Mouse (Mus musculus) thymus, adult 2 months (tissue): ENCODE data around the gene Pid1. TPM values are rescaled to one million over a fixed set of nuclear protein-coding genes. Genes with fewer than 3 reads are reported as not detected.

Source experiments
- DNase-seq: peaks from one replicate; pipeline ENCODE4 v3.0.0; 2021
- H3K27ac ChIP-seq: fragments of 200-500 bp; 2 replicates; pipeline ENCODE4 v1.5.1; 2012; ENCODE audit warnings: low read length, control low read depth; ENCODE audit not compliant: control insufficient read depth, insufficient read depth
- H3K27me3 ChIP-seq: fragments of 200-500 bp; 2 replicates; pipeline ENCODE4 v1.6.1; 2012; ENCODE audit warnings: mild to moderate bottlenecking, low read length, moderate library complexity, mixed read lengths; ENCODE audit not compliant: control insufficient read depth, insufficient read depth
- H3K36me3 ChIP-seq: fragments of 200-500 bp; 2 replicates; pipeline ENCODE4 v1.6.1; 2012; ENCODE audit warnings: mild to moderate bottlenecking, low read length, moderate library complexity; ENCODE audit not compliant: control insufficient read depth, insufficient read depth
- H3K4me1 ChIP-seq: fragments of 200-500 bp; replicated peaks from 2 replicates; pipeline ENCODE4 v1.6.1; 2012; ENCODE audit warnings: low read length; ENCODE audit not compliant: control insufficient read depth, insufficient read depth
- H3K4me3 ChIP-seq: fragments of 200-500 bp; 2 replicates; pipeline ENCODE4 v1.5.1; 2012; ENCODE audit warnings: mild to moderate bottlenecking, low read length, control low read depth, moderate library complexity; ENCODE audit not compliant: control insufficient read depth, insufficient read depth
- CTCF ChIP-seq: fragments of 200-500 bp; IDR thresholded peaks from 2 replicates; pipeline ENCODE4 v1.5.1; 2012; ENCODE audit warnings: mild to moderate bottlenecking, control low read depth, low read length, moderate library complexity, borderline replicate concordance; ENCODE audit not compliant: control insufficient read depth, poor library complexity, insufficient read depth; ENCODE audit errors: extremely low read depth
- POLR2A ChIP-seq: fragments of 200-500 bp; IDR thresholded peaks from 2 replicates; pipeline ENCODE4 v1.6.1; 2012; ENCODE audit warnings: mild to moderate bottlenecking, low read length, control low read depth, moderate library complexity; ENCODE audit not compliant: control insufficient read depth, poor library complexity, insufficient read depth; ENCODE audit errors: extremely low read depth
- WGBS: fragments of 180-500 bp; shearing (Covaris S2); methylation state at CpG from one replicate; pipeline ENCODE4 v1.1.7; 2018; 5-methylcytosine and 5-hydroxymethylcytosine counted together
- polyA plus RNA-seq: library from polyadenylated mRNA; depleted of rRNA; stranded (reverse); fragments of >200 nt; gene quantifications from 2 replicates; pipeline ENCODE4 v1.2.3, GENCODE M21; 2012

Gene Pid1
- polyA plus RNA-seq, 1 experiment = 3.4 TPM

GRCm38 (mm10) chr1:84386481-84387146 lies 22.6 kb upstream of the Pid1 start:
- no peak for DNase-seq
- no peaks in the 10 kb centered on the region for H3K4me1 ChIP-seq
- no peak for TF ChIP-seq CTCF
- no peak for TF ChIP-seq POLR2A
- no peaks in the 10 kb centered on the region for H3K36me3 ChIP-seq
- no peaks in the 10 kb centered on the region for H3K27me3 ChIP-seq
- no peak overlapping the region for H3K27ac ChIP-seq
- WGBS = 84% methylated on average over 8 of the region's 8 CpGs
- H3K4me3 ChIP-seq = no peak overlapping the region

GRCm38 (mm10) chr1:84382709-84383108 lies 18.7 kb upstream of the Pid1 start:
- TF ChIP-seq CTCF (no peak), POLR2A (no peak)
- DNase-seq = no peak
- H3K27me3 ChIP-seq = no peaks in the 10 kb centered on the region
- H3K36me3 ChIP-seq = no peaks in the 10 kb centered on the region
- no peak overlapping the region for H3K4me3 ChIP-seq
- H3K4me1 ChIP-seq = no peaks in the 10 kb centered on the region
- no peak overlapping the region for H3K27ac ChIP-seq
- 90% methylated on average over 1 of the region's 1 CpGs for WGBS

- H3K4me1 ChIP-seq = no peaks in the 10 kb centered on the region
- WGBS = 92% methylated on average over 5 of the region's 5 CpGs
- no peak overlapping the region for H3K27ac ChIP-seq
- no peaks in the 10 kb centered on the region for H3K36me3 ChIP-seq
- no peaks in the 10 kb centered on the region for H3K27me3 ChIP-seq
- no peak for TF ChIP-seq CTCF
- no peak for TF ChIP-seq POLR2A
- no peak for DNase-seq
- H3K4me3 ChIP-seq = no peak overlapping the region
These were observed 18.1 kb upstream of the Pid1 start for GRCm38 (mm10) chr1:84382064-84382463.

GRCm38 (mm10) chr1:84380895-84381294 lies 16.9 kb upstream of the Pid1 start:
- Histone ChIP-seq H3K27me3 (no peaks in the 10 kb centered on the region), H3K36me3 (no peaks in the 10 kb centered on the region), H3K4me1 (no peaks in the 10 kb centered on the region), H3K27ac (no peak overlapping the region), H3K4me3 (no peak overlapping the region)
- 83% methylated on average over 3 of the region's 3 CpGs for whole genome bisulfite sequencing
- DNase-seq = no peak
- TF ChIP-seq CTCF = no peak
- TF ChIP-seq POLR2A = no peak

- 87% methylated on average over 3 of the region's 3 CpGs for WGBS
- no peak overlapping the region for H3K4me3 ChIP-seq
- no peak overlapping the region for H3K27ac ChIP-seq
- no peaks in the 10 kb centered on the region for H3K36me3 ChIP-seq
- no peak for TF ChIP-seq POLR2A
- no peak for TF ChIP-seq CTCF
- DNase-seq = no peak
- H3K4me1 ChIP-seq = no peaks in the 10 kb centered on the region
- H3K27me3 ChIP-seq = no peaks in the 10 kb centered on the region
These were observed 3.8 kb upstream of the Pid1 start for GRCm38 (mm10) chr1:84367733-84368132.

- Histone ChIP-seq H3K27ac (no peak overlapping the region), H3K4me3 (no peak overlapping the region), H3K4me1 (no peaks in the 10 kb centered on the region), H3K27me3 (no peaks in the 10 kb centered on the region), H3K36me3 (no peaks in the 10 kb centered on the region)
- TF ChIP-seq POLR2A (no peak), CTCF (no peak)
- no peak for DNase-seq
- 71% methylated on average over 3 of the region's 3 CpGs for WGBS
These were observed 2.6 kb upstream of the Pid1 start for GRCm38 (mm10) chr1:84366553-84366952.
